Mouse (Mus musculus): ENCODE measurements at regions not wholly inside any gene's neighbourhood (a gene's known extent, or its start where the extent isn't known, plus 50 kb on each side); places are given as distances from the start of the nearest gene placed in this dataset.

DNA sequence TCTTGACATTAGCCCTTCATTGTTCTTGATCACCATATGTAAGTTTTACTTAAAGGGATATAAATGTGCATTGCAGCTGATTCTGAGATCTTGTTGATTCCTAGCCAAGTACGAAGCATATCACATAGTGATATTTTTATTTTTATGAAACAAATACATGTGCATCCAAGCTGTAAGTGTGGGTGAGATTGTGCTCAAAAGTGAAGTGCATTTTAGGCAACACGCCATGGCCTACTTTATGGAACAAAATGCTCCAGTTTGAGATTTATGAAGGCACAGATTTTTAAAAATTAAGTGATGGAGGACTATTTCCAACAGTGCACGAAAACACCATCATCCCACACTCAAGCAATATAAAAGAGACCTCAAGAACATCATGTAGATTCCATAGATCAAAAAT is 277.2 kb upstream of the Sphkap start:
- 67% methylated on average over 3 of the region's 3 CpGs for WGBS
- no peak for DNase-seq (ENCODE audit: low spot score)

DNA sequence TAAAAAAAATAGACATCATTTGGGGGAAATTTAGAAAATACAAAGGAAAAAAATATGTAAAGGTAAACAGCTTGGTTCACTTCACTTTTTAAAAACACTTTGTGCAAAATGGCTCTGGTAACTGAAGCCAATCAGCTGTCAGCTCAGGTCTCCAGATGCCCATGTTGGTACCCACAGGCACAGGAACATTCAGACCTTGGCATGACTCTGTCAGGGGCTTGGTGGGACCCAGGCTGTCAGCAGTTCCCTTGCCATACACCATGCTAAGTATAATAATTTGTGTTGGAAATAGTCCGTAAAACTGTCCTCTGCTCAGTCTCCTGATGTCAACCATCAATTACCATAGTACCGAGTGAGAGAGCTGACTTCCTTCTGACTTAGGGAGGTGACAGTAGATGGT is 257.3 kb upstream of the Sphkap start:
- Histone ChIP-seq H3K27me3 (ENCODE audit: control insufficient read depth, insufficient read depth, low read length) (no peaks in the 10 kb centered on the region), H3K36me3 (replicated peaks; ENCODE audit: control insufficient read depth, insufficient read depth, low read length) (no peaks in the 10 kb centered on the region), H3K9ac (replicated peaks; ENCODE audit: low read depth, low read length) (no peak overlapping the region), H3K9me3 (replicated peaks; ENCODE audit: control insufficient read depth, low read length) (no peaks in the 10 kb centered on the region), H3K4me1 (ENCODE audit: control insufficient read depth, insufficient read depth) (no peaks in the 10 kb centered on the region), H3K27ac (ENCODE audit: low read depth) (no peak overlapping the region), H3K4me2 (ENCODE audit: low read depth, low read length) (no peak overlapping the region), H3K4me3 (ENCODE audit: low read depth, low read length) (no peak overlapping the region)
- 39% methylated on average over 2 of the region's 2 CpGs for WGBS
- DNase-seq (ENCODE audit: low spot score) = no peak
- no peak for ATAC-seq (ENCODE audit: insufficient read depth, low read depth)
- no peak for TF ChIP-seq CTCF (IDR thresholded peaks at IDR 0.05; ENCODE audit: low read depth)
- TF ChIP-seq EP300 (IDR thresholded peaks at IDR 0.05; ENCODE audit: low read depth) = no peak

More for the DNA sequence above, 277.2 kb upstream of the Sphkap start:
- TF ChIP-seq CTCF (IDR thresholded peaks at IDR 0.05; ENCODE audit: low read depth) = no peak
- no peak for TF ChIP-seq EP300 (IDR thresholded peaks at IDR 0.05; ENCODE audit: low read depth)
- no peak overlapping the region for H3K4me3 ChIP-seq (ENCODE audit: low read depth, low read length)
- no peak overlapping the region for H3K4me2 ChIP-seq (ENCODE audit: low read depth, low read length)
- H3K9ac ChIP-seq (replicated peaks; ENCODE audit: low read depth, low read length) = no peak overlapping the region
- no peak for ATAC-seq (ENCODE audit: insufficient read depth, low read depth)
- no peaks in the 10 kb centered on the region for H3K27me3 ChIP-seq (ENCODE audit: control insufficient read depth, insufficient read depth, low read length)
- H3K4me1 ChIP-seq (ENCODE audit: control insufficient read depth, insufficient read depth) = no peaks in the 10 kb centered on the region
- no peaks in the 10 kb centered on the region for H3K9me3 ChIP-seq (replicated peaks; ENCODE audit: control insufficient read depth, low read length)
- H3K27ac ChIP-seq (ENCODE audit: low read depth) = no peak overlapping the region
- no peaks in the 10 kb centered on the region for H3K36me3 ChIP-seq (replicated peaks; ENCODE audit: control insufficient read depth, insufficient read depth, low read length)

DNA sequence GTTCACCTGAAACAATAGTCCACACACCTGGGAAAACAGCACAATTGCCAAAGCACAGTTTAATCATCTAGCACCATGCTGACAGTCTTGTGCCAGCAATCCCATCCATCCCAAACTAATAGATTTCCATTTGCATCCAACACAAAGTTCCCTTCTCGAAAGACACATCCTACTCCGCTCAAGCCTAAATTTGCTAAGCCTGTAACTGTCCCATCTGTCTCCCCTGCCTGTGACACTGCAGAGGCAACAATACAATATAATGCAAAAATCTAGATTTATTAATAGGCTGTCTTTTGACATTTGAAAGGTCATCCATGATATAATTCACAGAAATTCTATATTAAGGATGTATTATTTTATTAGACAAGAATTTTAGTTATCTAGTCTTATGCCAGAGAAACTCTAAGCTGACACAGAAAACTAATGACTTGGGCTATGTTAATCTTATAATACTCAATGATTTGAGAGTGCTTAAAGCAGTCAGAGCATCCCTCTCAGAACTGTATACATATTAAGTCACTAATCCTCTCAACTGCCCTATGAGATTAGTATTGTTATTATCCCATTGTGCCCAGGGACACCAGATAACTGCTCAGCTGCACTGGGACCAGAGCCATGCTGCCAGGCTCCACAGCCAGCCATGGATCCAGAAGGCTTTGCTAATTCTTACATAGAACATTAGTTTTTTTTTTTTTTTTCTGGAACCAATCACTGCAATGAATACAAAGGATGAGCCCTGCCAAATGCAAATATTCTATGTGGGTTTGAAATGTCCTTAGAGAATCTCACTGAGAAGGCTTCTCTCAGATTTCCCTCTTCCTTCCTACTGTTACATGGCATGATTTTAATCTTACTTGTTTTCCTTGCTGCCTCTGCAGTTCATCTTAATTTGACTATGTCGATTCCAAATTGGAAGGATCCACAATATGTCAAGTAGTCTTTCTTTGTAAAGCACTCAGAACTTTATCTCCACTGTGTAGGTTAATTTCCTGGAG is 254.1 kb upstream of the Sphkap start:
- Histone ChIP-seq H3K4me2 (ENCODE audit: low read depth, low read length) (no peak overlapping the region), H3K27me3 (ENCODE audit: control insufficient read depth, insufficient read depth, low read length) (no peaks in the 10 kb centered on the region), H3K36me3 (replicated peaks; ENCODE audit: control insufficient read depth, insufficient read depth, low read length) (no peaks in the 10 kb centered on the region), H3K4me1 (ENCODE audit: control insufficient read depth, insufficient read depth) (no peaks in the 10 kb centered on the region), H3K9ac (replicated peaks; ENCODE audit: low read depth, low read length) (no peak overlapping the region), H3K9me3 (replicated peaks; ENCODE audit: control insufficient read depth, low read length) (no peaks in the 10 kb centered on the region), H3K4me3 (ENCODE audit: low read depth, low read length) (no peak overlapping the region), H3K27ac (ENCODE audit: low read depth) (no peak overlapping the region)
- TF ChIP-seq CTCF (IDR thresholded peaks at IDR 0.05; ENCODE audit: low read depth) (no peak), EP300 (IDR thresholded peaks at IDR 0.05; ENCODE audit: low read depth) (no peak)
- WGBS = 83% methylated on average over 3 of the region's 3 CpGs
- DNase-seq (ENCODE audit: low spot score) = no peak
- ATAC-seq (ENCODE audit: insufficient read depth, low read depth) = no peak

DNA sequence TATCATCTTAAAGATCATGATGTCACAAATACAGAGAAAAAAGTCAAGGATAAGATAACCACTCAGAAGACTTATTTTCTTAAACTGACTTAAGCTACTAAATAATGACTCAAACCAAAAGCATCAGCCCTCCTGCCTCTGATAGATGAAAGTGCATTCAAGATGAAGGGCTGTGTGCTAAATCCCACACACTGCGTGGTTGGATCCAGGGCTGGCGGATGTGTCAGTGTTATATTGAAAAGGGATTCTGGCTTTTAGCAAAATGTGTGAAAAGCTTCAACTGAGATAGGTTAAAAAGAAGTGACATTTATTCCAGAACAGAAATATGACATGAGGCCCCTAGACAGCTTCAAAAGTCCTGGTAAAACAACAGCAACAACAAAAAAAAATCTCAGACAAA is 245.7 kb upstream of the Sphkap start:
- ATAC-seq (ENCODE audit: insufficient read depth, low read depth) (no peak), DNase-seq (ENCODE audit: low spot score) (no peak)
- Histone ChIP-seq H3K36me3 (replicated peaks; ENCODE audit: control insufficient read depth, insufficient read depth, low read length) (no peaks in the 10 kb centered on the region), H3K4me2 (ENCODE audit: low read depth, low read length) (no peak overlapping the region), H3K4me3 (ENCODE audit: low read depth, low read length) (no peak overlapping the region), H3K27me3 (ENCODE audit: control insufficient read depth, insufficient read depth, low read length) (no peaks in the 10 kb centered on the region), H3K4me1 (ENCODE audit: control insufficient read depth, insufficient read depth) (no peaks in the 10 kb centered on the region), H3K9me3 (replicated peaks; ENCODE audit: control insufficient read depth, low read length) (no peaks in the 10 kb centered on the region), H3K9ac (replicated peaks; ENCODE audit: low read depth, low read length) (no peak overlapping the region), H3K27ac (ENCODE audit: low read depth) (no peak overlapping the region)
- WGBS = 79% methylated on average over 2 of the region's 2 CpGs
- TF ChIP-seq CTCF (IDR thresholded peaks at IDR 0.05; ENCODE audit: low read depth) = no peak

- ATAC-seq (ENCODE audit: insufficient read depth, low read depth) = no peak
These were observed 237.6 kb upstream of the Sphkap start for GRCm38 (mm10) chr1:83645606-83646005.

More at GRCm38 (mm10) chr1:83645606-83646005, 237.6 kb upstream of the Sphkap start:
- Histone ChIP-seq H3K4me3 (ENCODE audit: low read depth, low read length) (no peak overlapping the region), H3K9me3 (replicated peaks; ENCODE audit: control insufficient read depth, low read length) (no peaks in the 10 kb centered on the region), H3K9ac (replicated peaks; ENCODE audit: low read depth, low read length) (no peak overlapping the region), H3K4me1 (ENCODE audit: control insufficient read depth, insufficient read depth) (no peaks in the 10 kb centered on the region), H3K4me2 (ENCODE audit: low read depth, low read length) (no peak overlapping the region), H3K27me3 (ENCODE audit: control insufficient read depth, insufficient read depth, low read length) (no peaks in the 10 kb centered on the region), H3K36me3 (replicated peaks; ENCODE audit: control insufficient read depth, insufficient read depth, low read length) (no peaks in the 10 kb centered on the region), H3K27ac (ENCODE audit: low read depth) (no peak overlapping the region)
- DNase-seq (ENCODE audit: low spot score) = no peak
- WGBS = 54% methylated on average over 1 of the region's 1 CpGs
- TF ChIP-seq EP300 (IDR thresholded peaks at IDR 0.05; ENCODE audit: low read depth) = no peak
- TF ChIP-seq CTCF (IDR thresholded peaks at IDR 0.05; ENCODE audit: low read depth) = no peak

Data from heart, postnatal 0 days (tissue).